Mouse (Mus musculus): ENCODE measurements at regions not wholly inside any gene's neighbourhood (a gene's known extent, or its start where the extent isn't known, plus 50 kb on each side); places are given as distances from the start of the nearest gene placed in this dataset.
A peak's percentile ranks its signal among the peaks of the same experiment; 100 is the strongest.

- DNase-seq (ENCODE audit: low read depth, low spot score) = no peak
Observed at GRCm38 (mm10) chr2:139114523-139114922, 379.2 kb upstream of the Sptlc3 start.

- DNase-seq (ENCODE audit: low read depth, low spot score) = peak; percentile 49
Observed at GRCm38 (mm10) chr2:139120905-139121304, 372.8 kb upstream of the Sptlc3 start.

- no peak for DNase-seq (ENCODE audit: low read depth, low spot score)
Observed at GRCm38 (mm10) chr2:139132121-139132520, 361.6 kb upstream of the Sptlc3 start.

- DNase-seq (ENCODE audit: low read depth, low spot score) = no peak
Observed at GRCm38 (mm10) chr2:139147004-139147403, 346.7 kb upstream of the Sptlc3 start.

GRCm38 (mm10) chr2:139179641-139180040 is 314.1 kb upstream of the Sptlc3 start:
- no peak for DNase-seq (ENCODE audit: low read depth, low spot score)

- DNase-seq (ENCODE audit: low read depth, low spot score) = peak; percentile 54
Observed at GRCm38 (mm10) chr2:139198281-139198680, 295.4 kb upstream of the Sptlc3 start.

- peak; percentile 17 for DNase-seq (ENCODE audit: low read depth, low spot score)
Observed at GRCm38 (mm10) chr2:139207649-139208048, 286.1 kb upstream of the Sptlc3 start.

- peak; percentile 46 for DNase-seq (ENCODE audit: low read depth, low spot score)
Observed at GRCm38 (mm10) chr2:139220757-139221400, 272.8 kb upstream of the Sptlc3 start.

- no peak for DNase-seq (ENCODE audit: low read depth, low spot score)
Observed at GRCm38 (mm10) chr2:139230453-139230852, 263.3 kb upstream of the Sptlc3 start.

GRCm38 (mm10) chr2:139250138-139250537 is 243.6 kb upstream of the Sptlc3 start:
- no peak for DNase-seq (ENCODE audit: low read depth, low spot score)

GRCm38 (mm10) chr2:139267119-139267518 is 226.6 kb upstream of the Sptlc3 start:
- peak; percentile 52 for DNase-seq (ENCODE audit: low read depth, low spot score)

GRCm38 (mm10) chr2:139276581-139276980 is 217.1 kb upstream of the Sptlc3 start:
- DNase-seq (ENCODE audit: low read depth, low spot score) = no peak

GRCm38 (mm10) chr2:139277571-139277970 is 216.1 kb upstream of the Sptlc3 start:
- DNase-seq (ENCODE audit: low read depth, low spot score) = peak; percentile 44

- DNase-seq (ENCODE audit: low read depth, low spot score) = no peak
Observed at GRCm38 (mm10) chr2:139281056-139281455, 212.7 kb upstream of the Sptlc3 start.

- no peak for DNase-seq (ENCODE audit: low read depth, low spot score)
Observed at GRCm38 (mm10) chr2:139284315-139284714, 209.4 kb upstream of the Sptlc3 start.

- no peak for DNase-seq (ENCODE audit: low read depth, low spot score)
Observed at GRCm38 (mm10) chr2:139286446-139286845, 207.3 kb upstream of the Sptlc3 start.

- DNase-seq (ENCODE audit: low read depth, low spot score) = peak; percentile 35
Observed at GRCm38 (mm10) chr2:139298541-139299152, 195.1 kb upstream of the Sptlc3 start.

GRCm38 (mm10) chr2:139311401-139311812 is 182.3 kb upstream of the Sptlc3 start:
- DNase-seq (ENCODE audit: low read depth, low spot score) = no peak

- no peak for DNase-seq (ENCODE audit: low read depth, low spot score)
Observed at GRCm38 (mm10) chr2:139312053-139312452, 181.7 kb upstream of the Sptlc3 start.

- no peak for DNase-seq (ENCODE audit: low read depth, low spot score)
Observed at GRCm38 (mm10) chr2:139322509-139322908, 171.2 kb upstream of the Sptlc3 start.

GRCm38 (mm10) chr2:139325501-139325900 is 168.2 kb upstream of the Sptlc3 start:
- no peak for DNase-seq (ENCODE audit: low read depth, low spot score)

- no peak for DNase-seq (ENCODE audit: low read depth, low spot score)
Observed at GRCm38 (mm10) chr2:139334681-139335080, 159.0 kb upstream of the Sptlc3 start.

- no peak for DNase-seq (ENCODE audit: low read depth, low spot score)
Observed at GRCm38 (mm10) chr2:139338240-139338639, 155.5 kb upstream of the Sptlc3 start.

Data from telencephalon, adult 2 months (tissue).